Mouse (Mus musculus) liver, embryonic 13.5 days (tissue): ENCODE results near the gene Ift57. TPM values are rescaled to one million over a fixed set of nuclear protein-coding genes. Genes with fewer than 3 reads are reported as not detected.

Experiments used
- ATAC-seq: fragments of 200-750 bp; cut with Nextera tagmentation; 2 replicates; pipeline ENCODE4 v1.8.0; 2017; ENCODE audit warnings: low read depth, mild to moderate bottlenecking, moderate number of reproducible peaks, moderate library complexity
- DNase-seq: peaks from one replicate; pipeline ENCODE4 v3.0.0; 2022
- H3K27ac ChIP-seq: fragments of 300-500 bp; sonication (generic); 2 replicates; pipeline ENCODE4 v1.5.1; 2015; ENCODE audit warnings: moderate library complexity, mild to moderate bottlenecking, inconsistent platforms
- H3K27me3 ChIP-seq: fragments of 300-500 bp; sonication (generic); 2 replicates; pipeline ENCODE4 v1.6.1; 2015; ENCODE audit warnings: mild to moderate bottlenecking, inconsistent platforms
- H3K36me3 ChIP-seq: fragments of 300-500 bp; sonication (generic); 2 replicates; pipeline ENCODE4 v1.6.1; 2015; ENCODE audit warnings: mild to moderate bottlenecking, inconsistent platforms
- H3K4me1 ChIP-seq: fragments of 300-500 bp; sonication (generic); replicated peaks from 2 replicates; pipeline ENCODE4 v1.6.1; 2015; ENCODE audit warnings: inconsistent platforms
- H3K4me2 ChIP-seq: fragments of 300-500 bp; sonication (generic); 2 replicates; pipeline ENCODE4 v1.6.1; 2015; ENCODE audit warnings: inconsistent platforms, mild to moderate bottlenecking, moderate library complexity
- H3K4me3 ChIP-seq: fragments of 300-500 bp; sonication (generic); replicated peaks from 2 replicates; pipeline ENCODE4 v1.5.1; 2015; ENCODE audit warnings: mild to moderate bottlenecking, inconsistent platforms
- H3K9ac ChIP-seq: fragments of 300-500 bp; sonication (generic); 2 replicates; pipeline ENCODE4 v1.6.1; 2015; ENCODE audit warnings: mild to moderate bottlenecking, inconsistent platforms
- H3K9me3 ChIP-seq: fragments of 300-500 bp; sonication (generic); replicated peaks from 2 replicates; pipeline ENCODE4 v1.6.1; 2016; ENCODE audit warnings: inconsistent platforms
- WGBS: fragments of 180-500 bp; shearing (Covaris S2); methylation state at CpG from one replicate; pipeline ENCODE4 v1.1.7; 2015; ENCODE audit not compliant: insufficient replicate concordance; 5-methylcytosine and 5-hydroxymethylcytosine counted together
- polyA plus RNA-seq: library from polyadenylated mRNA; unstranded; fragments of >200 nt; fragmentation: Nextera tagmentation; extraction: Ambion mirVana; gene quantifications from 2 replicates; pipeline ENCODE4 v1.2.1, GENCODE M21; 2015

The Ift57 gene
- polyA plus RNA-seq, 1 experiment from 2014 or later: 4.3 TPM

- ATAC-seq (no peak), DNase-seq (no peak)
- H3K4me1 ChIP-seq: peaks cover 3% of the 10 kb centered on the region; the same call in 1 of the 2 replicates
- no peaks in the 10 kb centered on the region for H3K9me3 ChIP-seq
- H3K27ac ChIP-seq: no peak overlapping the region
- no peaks in the 10 kb centered on the region; the same call in 1 of the 2 replicates for H3K36me3 ChIP-seq
- no peak overlapping the region for H3K4me3 ChIP-seq
- no peak overlapping the region for H3K4me2 ChIP-seq
- no peak overlapping the region for H3K9ac ChIP-seq
- WGBS: 79% methylated on average over 3 of the region's 3 CpGs
- H3K27me3 ChIP-seq: no peaks in the 10 kb centered on the region
These were observed 11.2 kb downstream of the Ift57 start for GRCm38 (mm10) chr16:49710188-49710587.

GRCm38 (mm10) chr16:49713302-49713701 lies 14.3 kb downstream of the Ift57 start:
- WGBS: 68% methylated on average over 3 of the region's 3 CpGs
- Histone ChIP-seq H3K4me2 (no peak overlapping the region), H3K27me3 (no peaks in the 10 kb centered on the region), H3K27ac (no peak overlapping the region), H3K4me1 (0 out of 2 replicates have a peak, but pooled peaks cover under 1% of the 10 kb centered on the region), H3K4me3 (no peak overlapping the region), H3K9me3 (no peaks in the 10 kb centered on the region), H3K36me3 (no peaks in the 10 kb centered on the region; the same call in 1 of the 2 replicates), H3K9ac (no peak overlapping the region)
- DNase-seq (no peak), ATAC-seq (no peak)

DNA sequence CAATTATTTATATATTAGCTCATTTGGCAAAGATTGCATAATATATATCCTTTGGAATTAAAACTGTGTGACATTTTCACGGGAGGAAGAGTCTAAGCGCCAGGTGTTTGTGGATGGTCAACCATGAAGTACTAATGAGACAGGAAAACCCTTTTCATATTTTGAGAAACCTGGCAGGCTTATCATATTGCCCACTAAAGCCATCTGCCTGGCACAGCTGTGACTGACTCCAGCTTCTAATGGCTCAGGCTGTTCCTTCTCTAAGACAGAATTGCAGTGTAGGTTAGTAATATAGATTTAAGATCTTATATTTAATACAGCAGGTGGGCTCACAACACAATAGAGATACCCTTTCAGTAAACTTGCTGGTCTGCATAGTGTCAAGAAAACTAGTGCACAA lies 21.6 kb downstream of the Ift57 start:
- Histone ChIP-seq H3K4me3 (no peak overlapping the region), H3K27ac (no peak overlapping the region), H3K36me3 (no peaks in the 10 kb centered on the region), H3K27me3 (no peaks in the 10 kb centered on the region), H3K9ac (no peak overlapping the region), H3K4me1 (0 out of 2 replicates have a peak, but pooled peaks cover 5% of the 10 kb centered on the region), H3K4me2 (no peak overlapping the region), H3K9me3 (no peaks in the 10 kb centered on the region)
- WGBS: 71% methylated on average over 2 of the region's 2 CpGs
- no peak for ATAC-seq
- DNase-seq: no peak

- Histone ChIP-seq H3K36me3 (no peaks in the 10 kb centered on the region), H3K9me3 (no peaks in the 10 kb centered on the region), H3K27ac (no peak overlapping the region), H3K9ac (no peak overlapping the region), H3K4me1 (0 out of 2 replicates have a peak, but pooled peaks cover 7% of the 10 kb centered on the region), H3K4me2 (no peak overlapping the region), H3K4me3 (no peak overlapping the region), H3K27me3 (no peaks in the 10 kb centered on the region)
- WGBS: 56% methylated on average over 5 of the region's 5 CpGs
- ATAC-seq (no peak), DNase-seq (no peak)
These were observed 22.6 kb downstream of the Ift57 start for GRCm38 (mm10) chr16:49721678-49722077.

GRCm38 (mm10) chr16:49723222-49723621 lies 24.2 kb downstream of the Ift57 start:
- no peak for ATAC-seq
- H3K27ac ChIP-seq: no peak overlapping the region
- no peak overlapping the region for H3K4me2 ChIP-seq
- no peaks in the 10 kb centered on the region for H3K9me3 ChIP-seq
- DNase-seq: no peak
- H3K9ac ChIP-seq: no peak overlapping the region
- 69% methylated on average over 4 of the region's 4 CpGs for WGBS
- peaks cover 11% of the 10 kb centered on the region for H3K4me1 ChIP-seq
- H3K4me3 ChIP-seq: no peak overlapping the region
- H3K27me3 ChIP-seq: no peaks in the 10 kb centered on the region
- no peaks in the 10 kb centered on the region for H3K36me3 ChIP-seq

DNA sequence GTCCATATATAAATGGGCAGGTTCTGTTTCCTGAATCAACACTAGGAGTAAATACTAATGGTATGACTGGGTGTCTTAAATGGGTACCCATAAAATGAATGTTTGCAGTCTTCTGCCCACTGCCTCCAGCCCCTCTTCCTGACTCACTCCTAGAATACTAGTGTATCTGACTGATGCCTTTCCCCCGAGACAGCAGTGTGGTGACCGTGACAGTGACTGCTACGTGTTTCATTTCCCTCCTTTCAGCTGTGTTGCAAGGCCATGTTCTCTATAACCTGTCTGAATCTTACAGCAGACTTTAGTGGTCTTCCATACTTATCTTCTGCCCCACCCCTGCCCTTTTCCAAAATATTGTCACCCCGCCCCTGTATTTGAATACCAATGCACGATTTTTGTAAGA lies 25.2 kb downstream of the Ift57 start:
- 66% methylated on average over 5 of the region's 5 CpGs for WGBS
- H3K27ac ChIP-seq: no peak overlapping the region
- DNase-seq: no peak
- H3K27me3 ChIP-seq: no peaks in the 10 kb centered on the region
- H3K9me3 ChIP-seq: no peaks in the 10 kb centered on the region
- H3K4me2 ChIP-seq: no peak overlapping the region
- no peak overlapping the region for H3K4me3 ChIP-seq
- H3K9ac ChIP-seq: no peak overlapping the region
- H3K4me1 ChIP-seq: peaks cover 11% of the 10 kb centered on the region
- no peak for ATAC-seq
- no peaks in the 10 kb centered on the region for H3K36me3 ChIP-seq

DNA sequence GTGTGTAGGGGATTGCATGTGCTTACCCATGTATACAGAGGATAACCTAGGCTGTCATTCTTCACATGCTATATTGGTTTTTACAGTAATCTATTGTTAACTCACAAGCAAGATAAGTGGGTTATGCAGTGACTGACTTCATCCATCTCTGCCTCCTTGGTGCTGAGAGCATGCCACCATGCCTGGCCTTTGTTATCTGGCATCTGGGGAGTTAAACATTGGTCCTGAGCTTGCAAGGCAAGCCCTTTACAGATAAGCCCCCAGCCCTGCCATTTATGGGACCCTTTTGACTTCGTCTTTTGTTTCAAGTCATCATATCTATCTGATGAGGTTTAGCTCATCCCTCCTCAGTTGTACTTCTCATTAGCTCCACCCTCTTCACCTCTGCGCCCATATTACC lies 25.9 kb downstream of the Ift57 start:
- no peak for ATAC-seq
- H3K4me3 ChIP-seq: no peak overlapping the region

DNA sequence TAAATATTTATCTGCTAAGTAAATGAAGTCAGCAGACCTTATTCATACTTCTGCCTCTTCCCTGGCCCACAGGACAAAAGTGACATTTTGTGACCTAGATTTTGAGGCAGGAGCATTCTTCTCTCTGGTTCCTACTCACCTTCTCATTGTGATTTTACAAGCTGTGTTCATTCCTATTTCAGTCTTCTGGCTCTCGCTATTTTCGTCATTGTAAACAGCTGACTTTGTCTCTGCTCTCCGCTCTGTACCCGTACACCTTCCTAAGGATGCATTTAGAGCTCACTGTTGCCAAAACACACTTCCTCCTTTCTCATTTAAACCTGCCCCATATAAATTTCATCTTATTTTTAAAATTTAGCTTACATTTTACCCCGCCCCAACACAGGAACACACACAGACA lies 26.4 kb downstream of the Ift57 start:
- Histone ChIP-seq H3K27ac (no peak overlapping the region), H3K36me3 (no peaks in the 10 kb centered on the region), H3K27me3 (no peaks in the 10 kb centered on the region), H3K9me3 (no peaks in the 10 kb centered on the region), H3K4me2 (no peak overlapping the region), H3K4me3 (no peak overlapping the region), H3K9ac (no peak overlapping the region), H3K4me1 (peaks cover 11% of the 10 kb centered on the region)
- ATAC-seq: no peak
- no peak for DNase-seq
- WGBS: 71% methylated on average over 5 of the region's 5 CpGs

More for the DNA sequence above, 25.9 kb downstream of the Ift57 start:
- Histone ChIP-seq H3K4me2 (no peak overlapping the region), H3K9ac (no peak overlapping the region), H3K9me3 (no peaks in the 10 kb centered on the region), H3K4me1 (peaks cover 11% of the 10 kb centered on the region), H3K27me3 (no peaks in the 10 kb centered on the region), H3K27ac (no peak overlapping the region), H3K36me3 (no peaks in the 10 kb centered on the region)
- no peak for DNase-seq
- 42% methylated on average over 2 of the region's 2 CpGs for WGBS

DNA sequence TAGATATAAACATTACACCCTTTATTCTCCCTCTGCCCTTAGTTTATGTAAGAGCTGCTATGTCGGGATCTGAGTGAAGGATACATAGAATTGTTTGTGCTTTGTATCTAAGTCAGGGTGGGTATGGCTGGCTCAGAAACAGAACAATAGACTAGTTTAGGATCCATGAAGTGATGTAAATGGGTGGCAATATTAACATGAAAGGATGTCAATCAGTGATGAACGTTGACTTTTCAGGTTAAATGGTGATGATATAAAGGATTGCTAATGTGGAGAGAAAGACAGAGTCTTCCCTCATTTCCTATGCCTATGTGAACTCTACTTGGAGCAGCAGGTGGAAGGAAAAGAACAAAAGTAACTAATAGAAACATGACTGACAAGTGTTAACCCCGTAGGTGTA lies 27.2 kb downstream of the Ift57 start:
- DNase-seq (no peak), ATAC-seq (no peak)
- H3K9ac ChIP-seq: no peak overlapping the region
- no peaks in the 10 kb centered on the region for H3K9me3 ChIP-seq
- H3K27ac ChIP-seq: no peak overlapping the region
- no peak overlapping the region for H3K4me2 ChIP-seq
- H3K27me3 ChIP-seq: no peaks in the 10 kb centered on the region
- H3K4me3 ChIP-seq: no peak overlapping the region
- WGBS: 64% methylated on average over 3 of the region's 3 CpGs
- peaks cover 11% of the 10 kb centered on the region for H3K4me1 ChIP-seq
- no peaks in the 10 kb centered on the region for H3K36me3 ChIP-seq

DNA sequence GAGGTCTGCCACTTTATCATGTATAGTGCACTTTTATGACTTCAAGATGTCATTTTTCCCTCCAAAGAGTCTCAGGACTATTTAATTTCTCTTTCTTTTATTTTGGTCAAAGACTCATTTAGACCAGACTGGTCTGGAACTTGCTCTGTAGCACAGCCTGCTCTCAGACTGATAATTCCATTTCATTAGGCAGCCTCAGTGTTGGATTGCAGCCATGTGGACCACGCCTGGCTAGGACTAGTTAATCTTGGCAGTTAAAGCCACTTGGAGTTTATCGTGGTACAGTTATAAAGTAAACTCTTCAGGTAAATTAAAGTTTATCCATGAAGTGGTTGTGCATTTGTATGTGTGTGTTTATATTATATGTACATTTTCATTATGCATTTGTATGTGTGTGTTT lies 27.7 kb downstream of the Ift57 start:
- Histone ChIP-seq H3K4me1 (peaks cover 11% of the 10 kb centered on the region), H3K27ac (no peak overlapping the region), H3K9ac (no peak overlapping the region), H3K4me3 (no peak overlapping the region), H3K36me3 (no peaks in the 10 kb centered on the region), H3K9me3 (no peaks in the 10 kb centered on the region), H3K27me3 (no peaks in the 10 kb centered on the region), H3K4me2 (no peak overlapping the region)
- DNase-seq (no peak), ATAC-seq (peak; percentile 45; the same call in 1 of the 2 replicates)
- WGBS: 57% methylated on average over 2 of the region's 2 CpGs

DNA sequence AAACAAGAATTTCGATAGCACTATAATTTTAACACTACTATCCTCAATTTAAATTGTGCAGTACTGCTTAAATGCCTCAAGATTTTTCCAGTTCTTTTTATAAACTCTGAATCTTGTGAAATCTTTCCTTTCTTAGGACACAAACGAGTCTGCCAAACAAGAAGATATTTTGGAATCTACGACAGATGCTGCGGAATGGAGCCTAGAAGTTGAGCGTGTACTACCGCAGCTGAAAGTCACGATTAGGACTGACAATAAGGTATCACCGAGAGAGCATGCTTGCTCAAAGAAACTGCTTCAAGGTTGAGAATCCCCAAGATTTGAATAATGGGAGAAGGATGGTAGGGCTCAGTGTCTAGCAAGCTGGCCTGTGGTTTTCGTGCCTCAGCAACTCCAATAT lies 37.5 kb downstream of the Ift57 start:
- no peaks in the 10 kb centered on the region for H3K9me3 ChIP-seq
- ATAC-seq: no peak
- DNase-seq: no peak
- H3K4me3 ChIP-seq: no peak overlapping the region
- H3K4me2 ChIP-seq: no peak overlapping the region
- no peaks in the 10 kb centered on the region for H3K27me3 ChIP-seq
- WGBS: 78% methylated on average over 9 of the region's 9 CpGs
- no peak overlapping the region for H3K9ac ChIP-seq
- no peaks in the 10 kb centered on the region for H3K36me3 ChIP-seq
- no peaks in the 10 kb centered on the region for H3K4me1 ChIP-seq
- H3K27ac ChIP-seq: no peak overlapping the region

DNA sequence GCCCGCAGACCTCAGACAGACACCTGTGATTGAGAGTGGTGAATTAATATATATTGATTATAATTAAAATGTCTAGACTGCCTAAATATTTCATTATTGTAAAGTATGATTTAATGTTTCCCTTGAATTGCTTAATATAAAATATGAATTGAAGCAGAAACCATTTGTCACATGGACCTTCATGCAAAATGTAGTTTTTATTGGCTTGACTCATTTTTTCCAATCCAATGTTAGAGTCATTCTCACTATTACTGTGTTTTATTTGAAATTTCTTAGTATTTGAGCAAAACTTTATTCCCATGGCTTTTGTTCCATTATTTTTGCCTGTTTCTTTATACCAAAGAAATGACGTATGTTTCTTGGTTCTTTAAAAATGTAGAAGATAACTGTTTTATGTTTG lies 48.3 kb downstream of the Ift57 start:
- no peaks in the 10 kb centered on the region for H3K36me3 ChIP-seq
- no peaks in the 10 kb centered on the region for H3K9me3 ChIP-seq
- ATAC-seq (no peak), DNase-seq (no peak)
- no peak overlapping the region for H3K9ac ChIP-seq
- H3K4me1 ChIP-seq: no peaks in the 10 kb centered on the region
- no peak overlapping the region for H3K4me2 ChIP-seq
- WGBS: 80% methylated on average over 2 of the region's 2 CpGs
- H3K4me3 ChIP-seq: no peak overlapping the region
- no peak overlapping the region for H3K27ac ChIP-seq
- no peaks in the 10 kb centered on the region for H3K27me3 ChIP-seq
